Mouse (Mus musculus) lung, postnatal 0 days (tissue): ENCODE results near the gene Cpm.

Experiments used
- CTCF ChIP-seq: IDR thresholded peaks from 2 replicates; pipeline ENCODE4 v1.5.1; 2016; ENCODE audit warnings: antibody characterized with exemption, mild to moderate bottlenecking
- EP300 ChIP-seq: IDR thresholded peaks from 2 replicates; pipeline ENCODE4 v1.6.1; 2016; ENCODE audit warnings: antibody characterized with exemption, mild to moderate bottlenecking, control low read depth

DNA sequence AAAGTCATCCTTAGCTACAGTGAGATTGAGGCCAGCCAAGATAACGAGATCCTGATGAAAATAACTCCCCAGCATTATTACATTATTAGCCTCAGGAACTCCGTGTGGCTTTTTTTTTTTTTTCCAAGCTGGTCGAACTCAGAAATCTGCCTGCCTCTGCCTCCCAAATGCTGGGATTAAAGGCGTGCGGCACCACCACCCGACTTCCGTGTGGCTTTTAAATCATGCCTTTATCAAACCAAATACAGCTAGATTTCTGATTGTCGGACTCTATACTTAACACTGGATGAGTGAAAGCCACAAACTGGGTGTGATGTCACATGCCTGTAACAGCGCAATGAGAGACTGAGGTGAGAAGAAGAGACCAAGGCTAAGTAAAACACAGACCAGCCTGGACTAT, 83.6 kb downstream of the Cpm start:
- TF ChIP-seq CTCF (no peak), EP300 (no peak)
